Mouse (Mus musculus): ENCODE data around the gene Eya3. TPM values are rescaled to one million over a fixed set of nuclear protein-coding genes. Genes with fewer than 3 reads are reported as not detected.
"Not testable (repeated sequence)": the region's sequence is repeated elsewhere in the genome, so short reads cannot be mapped to it uniquely, and the experiment has no call there.

Eya3 gene
- polyA plus RNA-seq (2012; rRNA removed): 24.1 and 24.4 TPM in 2 replicates

DNA sequence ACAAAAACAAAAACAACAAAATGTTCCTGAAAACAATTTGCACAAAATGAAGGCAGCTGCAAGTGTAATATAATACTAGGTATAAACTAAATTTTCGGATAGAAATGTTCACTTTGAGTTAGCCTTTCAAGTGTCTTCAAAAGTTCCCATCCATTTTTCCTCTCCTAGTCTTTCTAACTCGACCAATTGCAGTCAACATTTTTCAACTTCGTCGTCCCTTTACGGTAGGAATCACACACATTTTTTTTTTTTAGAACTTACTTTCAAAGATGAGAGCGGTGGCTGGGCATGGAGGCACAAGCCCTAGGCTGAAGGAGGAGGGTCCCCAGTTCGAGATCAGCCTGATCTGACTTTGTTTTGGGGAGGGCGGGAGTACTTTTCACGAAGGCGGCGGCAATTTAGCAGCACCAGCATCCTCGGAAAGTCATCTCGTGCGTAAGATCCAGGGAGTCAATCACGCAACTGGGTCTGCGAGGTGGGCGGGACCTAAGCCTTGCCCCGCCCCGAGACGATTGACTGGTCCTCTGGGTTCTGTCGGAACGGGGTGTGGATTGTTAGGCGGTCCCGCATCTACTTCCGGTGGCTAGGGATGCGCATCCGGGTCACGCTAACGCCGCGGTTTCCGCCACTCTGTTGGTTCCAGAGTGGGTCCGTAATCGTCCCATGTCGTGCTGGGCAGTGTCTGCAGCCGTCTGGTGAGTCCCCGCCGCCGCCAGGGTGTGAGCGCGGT is at the start of gene Eya3:
Gene Eya3 (plus strand): TSS at position 527 of the 730 bp plus-strand sequence.
- peak; percentile 92 to 94 for DNase-seq (ENCODE audit: extremely low spot score in 1 of 2, low spot score in 1 of 2)

DNA sequence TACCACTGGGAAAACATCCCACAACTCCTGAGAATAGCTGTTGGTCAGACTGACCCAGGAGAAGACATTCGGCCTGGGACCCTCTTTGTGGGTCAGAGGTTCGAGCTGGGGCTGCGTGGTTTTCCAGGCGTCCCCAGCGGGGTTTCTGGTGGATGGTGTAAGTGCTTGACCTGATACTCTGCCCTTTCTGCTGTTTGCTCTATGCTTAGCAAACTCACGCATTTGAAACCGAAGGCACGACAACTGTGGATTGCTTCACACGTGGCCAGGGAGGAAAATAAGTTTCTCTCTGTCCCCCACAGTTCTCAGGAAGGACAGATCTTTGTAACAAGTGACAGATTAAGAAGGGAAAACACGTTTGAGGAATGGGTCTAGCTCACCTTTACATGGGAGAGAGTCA is 48.1 kb upstream of the Eya3 start:
- no peak for DNase-seq (ENCODE audit: extremely low spot score in 1 of 2, low spot score in 1 of 2)

DNA sequence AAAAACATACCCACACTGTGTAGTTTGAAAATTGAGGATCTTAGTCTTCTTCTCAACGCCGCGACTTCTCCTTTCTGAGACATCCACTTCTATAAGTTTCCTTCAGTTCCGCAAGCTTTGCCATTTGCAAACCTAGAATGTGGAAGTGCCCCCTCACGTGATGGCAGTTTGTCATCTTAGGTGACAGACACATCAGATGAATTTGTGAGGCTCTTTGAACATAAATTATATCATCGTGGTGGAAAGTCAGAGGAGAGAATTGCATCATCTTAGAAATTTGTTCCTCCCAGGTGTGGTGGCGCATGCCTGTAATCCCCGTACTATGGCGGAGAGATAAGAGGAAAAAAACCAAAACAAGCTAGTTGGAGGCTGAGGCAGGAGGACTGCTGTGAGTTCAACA is 45.8 kb upstream of the Eya3 start:
- no peak for DNase-seq (ENCODE audit: extremely low spot score in 1 of 2, low spot score in 1 of 2)

DNA sequence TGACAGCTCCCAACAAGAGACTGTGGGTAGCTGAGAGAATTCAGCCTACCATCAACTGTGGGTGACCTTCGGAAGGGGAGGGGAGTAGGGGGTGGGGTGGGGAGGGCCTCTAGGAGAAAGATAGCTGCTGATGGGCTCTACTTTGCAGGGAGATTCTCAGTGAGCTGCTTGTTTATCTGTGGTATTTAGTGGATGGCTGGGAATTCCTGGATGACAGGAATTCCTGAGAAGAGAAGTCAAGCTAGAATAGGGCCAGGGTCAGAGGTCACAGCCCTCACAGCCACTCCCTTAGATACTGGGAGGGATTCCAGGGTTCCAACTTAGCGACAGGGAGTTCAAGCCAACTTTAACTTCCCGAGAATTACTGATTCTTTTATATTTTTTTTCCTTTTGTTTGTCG is 44.6 kb upstream of the Eya3 start:
- no peak for DNase-seq (ENCODE audit: extremely low spot score in 1 of 2, low spot score in 1 of 2)

DNA sequence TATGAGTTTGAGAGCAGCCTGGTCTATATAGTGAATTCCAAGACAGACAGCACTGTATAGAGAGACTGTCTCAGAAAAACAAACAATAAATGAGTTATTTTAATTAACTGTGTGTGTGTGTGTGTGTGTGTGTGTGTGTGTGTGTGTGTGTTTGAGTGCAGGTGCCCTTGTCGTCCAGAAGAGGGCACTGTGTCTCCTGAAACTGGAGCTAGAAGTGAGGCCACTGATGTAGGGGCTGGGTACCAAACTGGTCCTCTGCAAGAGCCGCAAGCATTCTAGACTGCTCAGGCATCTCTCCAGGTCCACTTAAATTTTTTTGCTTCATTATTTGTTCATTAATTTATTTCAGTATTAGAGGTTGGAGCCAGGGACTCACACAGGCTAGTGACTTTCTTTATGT is 39.9 kb upstream of the Eya3 start:
- DNase-seq (ENCODE audit: extremely low spot score in 1 of 2, low spot score in 1 of 2): no peak

DNA sequence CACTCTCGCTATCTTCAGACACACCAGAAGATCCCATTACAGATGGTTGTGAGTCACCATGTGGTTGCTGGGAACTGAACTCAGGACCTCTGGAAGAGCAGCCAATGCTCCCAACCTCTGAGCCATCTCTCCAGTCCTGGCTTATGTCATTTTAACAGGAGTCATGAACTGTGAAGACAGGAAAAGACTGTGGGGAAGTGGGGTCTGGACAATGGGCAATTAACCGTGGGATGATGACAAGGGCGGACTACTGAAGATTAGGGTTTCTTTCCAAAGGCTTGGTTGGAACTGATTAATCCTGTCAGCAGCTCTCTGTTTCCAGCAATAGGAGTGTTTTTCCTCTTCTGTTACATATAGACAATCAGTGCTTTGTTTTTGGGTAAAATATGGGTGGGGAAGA is 39.0 kb upstream of the Eya3 start:
- DNase-seq (ENCODE audit: extremely low spot score in 1 of 2, low spot score in 1 of 2): no peak

DNA sequence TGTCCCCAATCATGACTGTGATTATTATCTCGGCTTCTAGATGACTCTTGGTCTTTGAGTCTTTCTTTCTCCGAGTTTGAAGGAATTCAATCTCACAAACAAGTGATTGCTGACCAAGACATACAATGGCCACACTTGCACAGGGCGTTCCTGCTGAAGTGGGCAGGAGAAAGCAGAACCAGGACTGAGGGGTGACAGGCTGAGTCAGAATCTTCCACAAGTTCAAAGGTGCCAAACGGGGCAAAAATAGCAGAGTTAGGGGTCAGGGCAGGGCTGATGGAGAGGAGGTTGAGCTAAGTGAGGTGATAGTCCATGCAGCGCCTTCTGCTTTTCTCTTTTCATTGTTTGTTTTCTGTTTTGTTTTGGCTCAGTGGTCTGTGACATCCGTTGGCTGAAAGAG is 38.3 kb upstream of the Eya3 start:
- DNase-seq (ENCODE audit: extremely low spot score in 1 of 2, low spot score in 1 of 2): no peak

DNA sequence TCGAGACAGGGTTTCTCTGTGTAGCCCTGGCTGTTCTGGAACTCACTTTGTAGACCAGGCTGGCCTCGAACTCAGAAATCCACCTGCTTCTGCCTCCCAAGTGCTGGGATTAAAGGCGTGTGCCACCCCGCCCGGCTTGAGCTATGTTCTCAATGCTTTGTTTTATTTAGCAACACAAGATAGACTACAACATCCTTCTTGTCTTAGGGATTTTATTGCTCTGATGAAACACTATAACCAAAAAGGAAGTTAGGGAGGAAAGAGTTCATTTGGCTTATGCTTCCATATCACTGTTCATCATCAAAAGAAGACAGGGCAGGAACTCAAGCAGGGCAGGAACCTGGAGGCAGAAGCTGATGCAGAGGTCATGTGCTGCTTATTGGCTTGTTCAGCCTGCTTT is 37.5 kb upstream of the Eya3 start:
- DNase-seq (ENCODE audit: extremely low spot score in 1 of 2, low spot score in 1 of 2): not testable (repeated sequence)

DNA sequence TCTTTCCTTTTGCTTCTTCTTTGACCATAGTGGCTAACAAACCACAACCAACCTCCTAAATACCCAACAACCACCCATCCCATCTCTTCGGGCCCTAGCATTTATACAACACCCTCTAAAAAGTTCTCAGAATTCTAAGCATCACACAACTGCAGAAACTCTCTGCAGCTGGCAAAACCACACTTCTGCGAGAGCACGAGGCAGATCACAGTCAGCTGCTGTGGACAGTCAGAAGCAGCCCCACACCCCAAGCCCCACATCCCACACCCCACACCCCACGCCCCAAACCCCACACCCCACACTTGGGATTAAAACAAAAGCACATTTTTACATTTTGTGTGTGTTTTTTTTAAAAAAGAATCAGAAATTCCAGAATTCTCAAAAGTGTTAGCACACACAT is 35.3 kb upstream of the Eya3 start:
- no peak for DNase-seq (ENCODE audit: extremely low spot score in 1 of 2, low spot score in 1 of 2)

DNA sequence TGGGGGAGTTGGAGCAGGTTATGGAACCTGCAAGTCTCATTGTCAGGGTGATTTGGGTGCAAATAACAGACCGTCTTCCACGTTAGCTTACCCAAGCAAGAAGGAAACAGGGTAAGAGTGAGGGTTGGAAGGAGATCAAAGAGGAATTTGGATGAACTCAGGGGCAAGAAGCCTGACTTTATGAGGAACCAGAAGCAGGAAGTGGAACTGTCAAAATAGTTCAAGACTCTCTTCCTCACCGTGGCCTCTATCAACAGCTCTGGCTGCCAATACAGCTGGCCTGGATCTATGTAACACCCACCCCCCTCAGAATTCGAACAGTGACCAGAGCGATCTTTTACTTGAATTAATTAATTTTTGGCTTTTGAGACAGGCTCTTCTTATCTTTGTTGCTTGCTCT is 33.0 kb upstream of the Eya3 start:
- DNase-seq (ENCODE audit: extremely low spot score in 1 of 2, low spot score in 1 of 2): no peak

DNA sequence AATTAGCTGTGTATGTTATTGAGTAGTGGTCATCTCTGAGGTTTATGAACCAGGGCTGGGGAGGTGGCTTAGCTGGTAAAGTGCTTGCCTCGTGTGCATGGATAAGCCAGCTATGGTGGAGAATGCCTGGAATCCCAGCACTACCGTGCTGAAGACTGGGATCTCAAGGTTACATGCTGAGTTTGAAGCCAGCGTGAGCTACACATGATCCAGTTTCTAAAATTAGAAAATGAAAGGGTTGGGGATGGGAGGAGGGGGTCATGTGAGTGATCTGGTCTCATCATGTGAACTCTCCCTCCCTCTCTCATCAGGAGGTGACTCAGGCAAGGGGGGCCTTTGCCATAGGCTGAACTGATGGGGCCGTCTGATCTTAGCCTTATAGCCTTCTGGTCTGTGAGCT is 30.6 kb upstream of the Eya3 start:
- DNase-seq (ENCODE audit: extremely low spot score in 1 of 2, low spot score in 1 of 2): no peak

DNA sequence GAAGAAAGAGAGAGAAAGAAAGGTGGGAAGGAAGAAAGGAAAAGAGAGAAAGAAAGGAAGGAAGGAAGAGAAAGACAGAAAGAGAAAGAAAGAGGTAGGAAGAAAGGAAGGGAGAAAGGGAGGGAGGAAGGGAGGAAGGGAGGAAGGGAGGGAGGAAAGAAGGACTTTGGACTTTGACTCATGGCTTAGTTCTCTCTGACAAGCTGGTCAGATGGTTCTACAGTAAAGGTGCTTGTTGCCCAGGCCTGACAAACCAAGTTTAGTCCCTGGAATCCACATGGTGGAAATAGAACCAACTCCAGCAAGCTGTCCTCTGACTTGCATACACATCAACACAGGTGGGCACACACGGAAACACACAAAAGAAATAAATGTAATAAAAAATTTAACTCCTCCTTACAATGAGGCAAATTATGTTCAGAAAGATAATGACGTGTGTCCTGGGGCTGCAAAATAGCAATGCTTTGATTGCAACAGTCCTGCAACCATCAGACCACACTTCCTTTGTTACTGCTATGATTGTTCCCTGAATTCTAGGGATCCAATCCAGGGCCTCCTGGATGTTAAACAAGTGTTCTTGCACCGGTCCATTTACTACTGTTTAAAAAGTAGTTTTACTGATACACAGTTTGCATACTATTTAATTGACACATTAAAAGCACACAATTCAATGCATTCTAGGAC is 28.3 kb upstream of the Eya3 start:
- DNase-seq (ENCODE audit: extremely low spot score in 1 of 2, low spot score in 1 of 2): no peak

DNA sequence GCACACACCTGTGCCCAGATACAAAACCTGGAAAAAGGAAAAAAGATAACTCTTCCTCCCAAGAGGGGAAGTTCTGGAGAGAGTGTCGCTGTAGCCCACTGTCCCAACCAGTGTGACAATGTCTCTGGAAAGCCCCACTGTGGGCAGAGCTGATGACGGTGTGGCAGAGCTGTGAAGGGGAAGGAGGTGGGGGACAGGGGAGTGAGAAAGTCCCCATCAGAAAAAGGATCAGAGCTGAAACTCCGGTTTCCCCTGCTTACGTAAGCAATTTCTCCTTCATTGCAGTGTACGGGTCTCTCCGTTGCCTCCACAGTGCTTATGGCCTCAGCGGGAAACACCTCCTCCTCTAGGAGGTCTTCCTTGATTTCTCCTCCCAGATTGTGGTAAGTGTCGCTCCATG is 27.5 kb upstream of the Eya3 start:
- no peak for DNase-seq (ENCODE audit: extremely low spot score in 1 of 2, low spot score in 1 of 2)

DNA sequence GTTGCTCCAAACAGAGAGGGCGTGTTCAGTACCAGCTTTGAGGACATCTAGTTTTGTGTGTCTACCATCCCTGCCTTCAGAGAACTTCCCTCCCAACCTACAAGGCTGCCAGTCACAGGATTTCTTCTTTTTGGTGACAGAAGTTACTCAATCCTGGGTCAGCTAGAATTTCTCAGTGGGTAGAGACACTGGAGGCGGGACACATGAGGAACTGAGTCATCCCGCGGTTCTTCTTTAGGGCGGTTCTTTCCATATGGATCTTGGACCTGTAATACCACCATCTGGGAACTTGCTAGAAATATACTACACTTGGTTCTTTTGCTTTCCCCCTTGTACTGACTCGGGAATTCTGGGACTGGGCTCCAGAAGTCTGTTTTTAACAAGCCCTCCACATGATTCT is 20.9 kb upstream of the Eya3 start:
- peak; percentile 50 to 75 for DNase-seq (ENCODE audit: extremely low spot score in 1 of 2, low spot score in 1 of 2)

DNA sequence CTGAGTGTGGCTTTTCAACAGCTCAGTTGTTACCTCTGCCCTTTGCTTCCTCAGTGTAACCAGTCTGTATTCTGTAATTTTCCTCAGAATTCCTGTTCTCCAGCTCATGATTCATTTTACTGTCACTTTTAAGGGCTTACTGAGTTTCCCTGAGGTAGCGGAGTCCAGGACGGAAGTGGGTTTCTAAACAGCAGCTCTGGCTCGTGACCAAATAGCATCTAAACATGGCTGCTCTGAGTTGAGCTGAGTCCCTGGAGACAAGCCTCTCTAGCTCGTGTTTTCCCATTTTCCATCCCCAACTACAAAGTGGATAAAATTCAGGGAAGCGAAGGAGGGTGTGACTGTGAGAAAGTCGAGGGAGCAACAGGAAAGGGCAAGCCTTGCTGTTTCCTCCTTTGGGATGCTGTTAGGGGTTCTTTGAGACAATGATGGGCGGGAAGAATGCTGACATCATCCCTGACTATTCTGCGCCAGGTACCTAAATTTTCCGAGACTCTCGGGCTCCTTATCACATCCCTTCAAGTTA is 19.9 kb upstream of the Eya3 start:
- DNase-seq (ENCODE audit: extremely low spot score in 1 of 2, low spot score in 1 of 2): no peak

DNA sequence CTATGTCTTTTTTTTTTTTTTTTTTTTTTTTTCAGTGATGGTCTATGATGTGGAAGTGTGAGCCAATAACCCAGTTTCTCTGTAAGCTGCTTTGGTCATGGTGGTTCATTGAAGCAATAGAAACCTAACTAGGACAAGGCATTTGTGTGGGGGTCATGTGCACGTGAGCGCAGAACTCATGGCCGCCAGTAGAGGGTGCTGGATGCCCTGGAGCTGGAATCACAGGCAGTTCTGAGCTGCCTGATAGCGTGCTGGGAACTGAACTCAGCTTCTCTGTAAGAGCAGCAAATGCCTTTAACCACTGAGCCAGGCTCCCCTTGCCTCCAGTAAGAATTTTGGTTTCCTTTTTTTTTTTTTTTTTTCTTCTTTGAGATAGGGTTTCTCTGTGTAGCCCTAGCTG is 18.7 kb upstream of the Eya3 start:
- no peak for DNase-seq (ENCODE audit: extremely low spot score in 1 of 2, low spot score in 1 of 2)

DNA sequence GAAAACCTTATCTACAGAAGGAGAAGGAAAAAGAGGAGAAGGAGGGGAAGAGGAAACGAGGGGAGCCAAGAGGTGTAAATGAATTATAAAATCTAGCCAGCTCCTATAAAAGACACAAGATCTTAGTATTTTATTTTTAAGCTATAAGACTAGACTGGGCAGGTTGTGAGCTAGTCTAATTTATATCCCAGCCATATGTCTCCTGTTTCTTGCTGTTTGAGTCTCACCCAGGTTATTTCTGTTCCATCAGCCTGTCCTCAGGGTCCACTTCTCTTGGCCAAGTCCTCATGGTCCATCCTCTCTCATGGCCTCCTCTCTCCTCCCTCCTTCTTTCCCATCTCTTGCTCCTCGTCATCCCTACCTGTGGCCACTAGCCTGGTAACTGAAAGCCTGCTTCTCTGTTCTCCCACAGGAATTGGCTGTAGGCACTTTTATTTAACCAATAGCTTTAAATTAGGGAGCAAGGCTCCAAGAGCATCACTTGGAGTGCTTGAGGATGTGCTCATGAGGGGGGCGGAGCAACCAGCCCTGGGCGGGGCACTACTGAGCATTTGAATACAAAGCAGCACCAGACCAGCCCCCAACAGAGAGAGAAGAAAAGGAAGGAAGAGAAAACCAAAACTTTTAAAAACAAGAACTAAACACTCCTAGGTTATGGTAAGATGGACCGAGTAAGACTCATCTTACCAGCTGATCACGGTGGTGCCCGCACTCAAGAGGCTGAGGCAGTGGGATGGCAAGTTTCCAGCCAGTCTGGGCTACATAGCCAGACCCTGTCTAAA is 17.3 kb upstream of the Eya3 start:
- no peak for DNase-seq (ENCODE audit: extremely low spot score in 1 of 2, low spot score in 1 of 2)

DNA sequence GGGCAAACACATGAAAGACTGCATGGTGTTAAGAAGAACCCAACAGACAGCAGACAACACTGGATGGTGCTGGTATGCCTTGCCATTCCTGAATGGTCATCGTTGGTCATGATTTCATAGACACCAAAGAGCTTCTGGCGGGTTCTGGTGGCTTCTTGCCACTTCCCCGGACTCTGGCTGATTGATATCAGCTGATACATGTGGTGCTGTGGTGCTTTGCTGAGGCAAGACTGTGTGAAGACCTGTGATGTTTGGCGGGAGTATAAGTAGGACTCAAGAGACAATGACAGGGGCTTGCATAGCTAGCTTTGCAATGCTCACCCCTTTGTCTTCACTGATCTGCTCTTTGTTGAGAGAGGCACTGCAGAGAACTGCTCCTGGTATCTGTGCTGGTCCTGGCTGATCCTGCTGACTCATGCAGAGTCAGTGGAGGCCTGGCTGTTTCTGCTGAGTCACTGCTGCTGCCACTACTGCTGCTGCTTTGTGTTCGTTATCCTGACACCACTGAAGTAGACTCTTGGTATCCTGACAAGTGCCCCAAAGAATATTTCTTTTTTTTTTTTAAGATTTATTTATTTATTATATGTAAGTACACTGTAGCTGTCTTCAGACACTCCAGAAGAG is 14.6 kb upstream of the Eya3 start:
- no peak for DNase-seq (ENCODE audit: extremely low spot score in 1 of 2, low spot score in 1 of 2)

DNA sequence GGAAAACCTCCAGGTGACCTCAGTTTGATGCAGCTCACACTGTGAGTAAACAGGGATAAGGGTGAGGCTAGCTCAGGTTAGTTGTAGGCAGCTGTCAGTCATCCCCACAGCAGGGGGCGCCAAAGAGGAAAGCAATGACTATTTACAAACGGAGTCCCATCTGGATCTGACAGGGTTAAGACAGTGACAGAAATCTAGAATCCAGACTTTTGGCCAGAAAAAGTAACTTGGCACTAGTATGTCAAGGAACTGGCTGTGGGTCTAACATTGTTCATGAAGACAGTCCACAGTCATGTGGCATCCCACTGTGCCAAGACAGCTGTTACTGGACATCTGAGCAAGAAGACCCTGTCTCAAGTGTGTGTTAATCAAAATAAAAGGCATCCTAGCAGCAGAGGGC is 10.0 kb upstream of the Eya3 start:
- no peak for DNase-seq (ENCODE audit: extremely low spot score in 1 of 2, low spot score in 1 of 2)

DNA sequence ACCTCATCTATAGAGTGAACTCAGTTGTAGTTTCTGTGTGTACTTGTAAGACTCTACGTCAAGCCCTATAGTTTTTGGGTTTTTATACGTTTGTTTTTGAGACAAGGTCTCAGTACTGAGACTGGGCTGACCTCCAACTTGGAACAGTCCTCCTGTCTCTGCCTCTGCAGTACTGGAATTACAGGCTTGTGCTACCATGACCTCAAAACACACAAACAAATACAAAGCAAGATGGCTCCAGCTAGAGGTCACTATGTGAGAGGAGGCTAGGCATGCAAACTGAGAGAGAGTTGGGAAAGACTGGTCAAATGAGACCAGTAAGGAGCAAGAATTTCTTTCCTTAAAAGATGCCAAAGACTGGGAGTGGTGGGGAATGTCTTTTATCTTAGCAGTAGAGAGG is 2.8 kb upstream of the Eya3 start:
- no peak for DNase-seq (ENCODE audit: extremely low spot score in 1 of 2, low spot score in 1 of 2)

DNA sequence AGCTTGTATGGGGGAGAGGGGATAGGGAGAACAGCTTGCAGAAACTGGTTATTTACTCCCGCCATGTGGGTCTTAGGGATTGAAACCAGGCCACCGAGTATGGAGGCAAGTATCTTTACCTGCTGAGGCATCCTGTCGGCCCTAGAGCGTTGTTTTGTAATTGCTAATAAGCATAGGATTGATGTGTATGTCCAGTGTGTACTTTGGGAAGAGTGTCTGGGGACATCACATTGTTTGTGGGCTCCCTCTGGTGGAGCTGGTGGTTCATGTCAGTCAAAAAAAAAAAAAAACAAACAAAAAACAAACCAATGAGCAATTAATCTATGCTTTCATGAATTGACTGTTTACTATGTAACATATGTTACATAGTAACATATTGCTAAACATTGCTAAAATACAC is 2.2 kb upstream of the Eya3 start:
- DNase-seq (ENCODE audit: extremely low spot score in 1 of 2, low spot score in 1 of 2): peak in 1 of 2 experiments; percentile 40
